In genomic region chr8:107546154-107546553, GRCm38 (mm10) we compare ENCODE assay signal across 12 mouse cellular contexts. TPM values are rescaled to one million over a fixed set of nuclear protein-coding genes. Genes with fewer than 3 reads are reported as not detected.
DNase-seq lines count a peak whose midpoint lies in the region; ATAC-seq and TF ChIP-seq lines count a peak whose summit lies in the region.
"Had no signal": no experiment of that assay in that cellular context is flagged by ENCODE, and none has a peak within 500 bp of the region (broad histone marks: within the 10 kb centered on the region; RNA-seq: fewer than 3 reads in every experiment).

No protein-coding gene starts in this region.

- H3K79me3 ChIP-seq in C2C12 (ENCODE audit: low read depth): peaks cover 41% of the 10 kb centered on the region

- peak overlapping the region; percentile 45 for H3K4me2 ChIP-seq in heart, embryonic 13.5 days
- H3K4me2 ChIP-seq in embryonic facial prominence, embryonic 12.5 days (replicated peaks): peak overlapping the region; percentile 34

- TF ChIP-seq CTCF in C2C12 (IDR thresholded peaks at IDR 0.05; ENCODE audit: control insufficient read depth, insufficient read depth, insufficient read length): no peak
- TF ChIP-seq CTCF in left cerebral cortex, adult 2 months (IDR thresholded peaks at IDR 0.05): no peak

- no peaks in the 10 kb centered on the region for H3K9me3 ChIP-seq in heart, embryonic 13.5 days
- no peaks in the 10 kb centered on the region for H3K9me3 ChIP-seq in embryonic facial prominence, embryonic 12.5 days

- no peaks in the 10 kb centered on the region for H3K27me3 ChIP-seq in heart, embryonic 13.5 days (replicated peaks)
- no peaks in the 10 kb centered on the region for H3K27me3 ChIP-seq in C2C12 (ENCODE audit: control insufficient read depth, insufficient read depth, insufficient read length)
- no peaks in the 10 kb centered on the region for H3K27me3 ChIP-seq in embryonic facial prominence, embryonic 12.5 days

- H3K79me2 ChIP-seq in C2C12 (ENCODE audit: control insufficient read depth, insufficient read depth): peaks cover 63% of the 10 kb centered on the region

- H3ac ChIP-seq in C2C12 (ENCODE audit: control insufficient read depth, insufficient read length, low read depth): peak overlapping the region; percentile 50

- no peak for ATAC-seq in heart, embryonic 13.5 days (ENCODE audit: extremely low read depth, insufficient number of reproducible peaks, low FRiP score, low TSS enrichment)
- no peak for ATAC-seq in embryonic facial prominence, embryonic 12.5 days (ENCODE audit: insufficient number of reproducible peaks, insufficient read depth, low FRiP score, low TSS enrichment)

- H3K9ac ChIP-seq in heart, embryonic 13.5 days: peak overlapping the region; percentile 67
- peak overlapping the region; percentile 7 for H3K9ac ChIP-seq in embryonic facial prominence, embryonic 12.5 days

- H3K27ac ChIP-seq in heart, embryonic 13.5 days (replicated peaks): peak overlapping the region; percentile 84
- peak overlapping the region; percentile 93 for H3K27ac ChIP-seq in embryonic facial prominence, embryonic 12.5 days
- peak overlapping the region; percentile 57 for H3K27ac ChIP-seq in left cerebral cortex, adult 2 months

- no peak for DNase-seq in heart, postnatal 4 days
- DNase-seq in left cerebral cortex, adult 2 months (ENCODE audit: extremely low spot score in 1 of 2, low spot score in 2 of 2): peak in 1 of 2 experiments; percentile 30
- no peak for DNase-seq in natural killer cell, adult 2 months (ENCODE audit: low spot score in 2 of 2)
- no peak for DNase-seq in MN1 (ENCODE audit: low spot score)
- no peak for DNase-seq in embryo, embryonic 10.5 days (ENCODE audit: low spot score)
- DNase-seq: adrenal gland, adult 2 months; cerebellum, postnatal 25 days; gastrocnemius, postnatal 25 days; lung, adult 18-20 months had no signal

- peaks cover 43% of the 10 kb centered on the region for H3K4me1 ChIP-seq in heart, embryonic 13.5 days
- H3K4me1 ChIP-seq in embryonic facial prominence, embryonic 12.5 days: peaks cover 33% of the 10 kb centered on the region

- H3K36me3 ChIP-seq in heart, embryonic 13.5 days: peaks cover 34% of the 10 kb centered on the region
- H3K36me3 ChIP-seq in C2C12 (ENCODE audit: control insufficient read depth, insufficient read depth): peaks cover 57% of the 10 kb centered on the region
- H3K36me3 ChIP-seq in embryonic facial prominence, embryonic 12.5 days: peaks cover 25% of the 10 kb centered on the region

- 70% methylated on average over 4 of the region's 4 CpGs for WGBS in heart, embryonic 13.5 days
- WGBS in embryonic facial prominence, embryonic 12.5 days: 83% methylated on average over 4 of the region's 4 CpGs

- intact Hi-C loops in left cerebral cortex, adult 2 months (cut with DNase I): no loop called here

- peak overlapping the region; percentile 24 for H3K4me3 ChIP-seq in heart, embryonic 13.5 days
- H3K4me3 ChIP-seq in C2C12 (ENCODE audit: insufficient read depth, poor library complexity, severe bottlenecking): peak overlapping the region; percentile 50
- peak overlapping the region; percentile 30 for H3K4me3 ChIP-seq in embryonic facial prominence, embryonic 12.5 days
- H3K4me3 ChIP-seq in left cerebral cortex, adult 2 months: no peak overlapping the region

TF ChIP-seq in C2C12, 6 proteins besides CTCF, POLR2A, EP300 and RAD21:
- no peak for TF ChIP-seq CEBPB (IDR thresholded peaks at IDR 0.05; ENCODE audit: low read depth)
- no peak for TF ChIP-seq MYOD1 (IDR thresholded peaks at IDR 0.05; ENCODE audit: control insufficient read depth, insufficient read length, low read depth)
- no peak for TF ChIP-seq FOSL1 (IDR thresholded peaks at IDR 0.05; ENCODE audit: insufficient read depth, low read length, poor library complexity, severe bottlenecking)
- no peak for TF ChIP-seq MAX (IDR thresholded peaks at IDR 0.05)
- no peak for TF ChIP-seq USF1 (IDR thresholded peaks at IDR 0.05; ENCODE audit: low read depth)
- TF ChIP-seq MYOG (IDR thresholded peaks at IDR 0.05; ENCODE audit: control insufficient read depth, extremely low read depth, insufficient read length): no peak

RNA-seq across cellular contexts. Expression of gene Psmd7, which starts 42.1 kb away (rescaled TPM):
- 176 and 196 TPM in 2 replicates for polyA plus RNA-seq in heart, embryonic 13.5 days (2015; fragmentation: Nextera tagmentation; extraction: Ambion mirVana)
- 10 to 100 TPM; 86.7 to 90.6 TPM for total RNA-seq in heart, postnatal 4 days (2021)
- polyA plus RNA-seq in C2C12 (2012; fragmentation: generic; extraction: Trizol): 226 TPM
- 328 and 342 TPM in 2 replicates for polyA plus RNA-seq in embryonic facial prominence, embryonic 12.5 days (2016; fragmentation: Nextera tagmentation; extraction: Ambion mirVana)
- total RNA-seq in left cerebral cortex, adult 2 months (2021): 100 to 1,000 TPM; 104 to 111 TPM
